Mouse (Mus musculus) cerebellum, postnatal 14 days (tissue): ENCODE results near the gene Reck.

Experiments
- DNase-seq, 2 experiments: peaks; one replicate each; pipeline ENCODE4 v3.0.0; 2021; ENCODE audit warnings: mixed read lengths in 2 of 2

Gene Reck

GRCm38 (mm10) chr4:43875160-43875918, at the start of gene Reck:
Gene Reck (plus strand): TSS chr4:43875530.
- peak; percentile 91 to 92 for DNase-seq

- no peak for DNase-seq
Observed at GRCm38 (mm10) chr4:43828806-43829205, 46.5 kb upstream of the Reck start.

- no peak for DNase-seq
Observed at GRCm38 (mm10) chr4:43832031-43832430, 43.3 kb upstream of the Reck start.

- DNase-seq, result no peak
Observed at GRCm38 (mm10) chr4:43833752-43834151, 41.6 kb upstream of the Reck start.

GRCm38 (mm10) chr4:43834749-43835148, 40.6 kb upstream of the Reck start:
- DNase-seq, result no peak

- DNase-seq, result no peak
Observed at GRCm38 (mm10) chr4:43838326-43838725, 37.0 kb upstream of the Reck start.

GRCm38 (mm10) chr4:43840101-43840500, 35.2 kb upstream of the Reck start, which contains the start of gene Olfr157:
Gene Olfr157 (minus strand): TSS chr4:43840201.
- DNase-seq, result no peak

GRCm38 (mm10) chr4:43851265-43851664, 24.1 kb upstream of the Reck start, which contains the start of gene Olfr155:
Gene Olfr155 (plus strand): TSS chr4:43851565.
- no peak for DNase-seq

- no peak for DNase-seq
Observed at GRCm38 (mm10) chr4:43854101-43854500, 21.2 kb upstream of the Reck start.

GRCm38 (mm10) chr4:43859886-43860285, 15.4 kb upstream of the Reck start:
- DNase-seq, result no peak

GRCm38 (mm10) chr4:43860744-43861519, 14.4 kb upstream of the Reck start:
- peak; percentile 83 to 86 for DNase-seq

- DNase-seq, result no peak
Observed at GRCm38 (mm10) chr4:43863298-43863697, 12.0 kb upstream of the Reck start.

- DNase-seq, result no peak
Observed at GRCm38 (mm10) chr4:43869821-43870220, 5.5 kb upstream of the Reck start.

- DNase-seq, result no peak
Observed at GRCm38 (mm10) chr4:43874501-43874900, 829 bp upstream of the Reck start.

GRCm38 (mm10) chr4:43875919-43876411, 635 bp downstream of the Reck start:
- peak; percentile 35 to 50 for DNase-seq

- no peak for DNase-seq
Observed at GRCm38 (mm10) chr4:43877230-43877629, 1.9 kb downstream of the Reck start.

GRCm38 (mm10) chr4:43878121-43878776, 2.9 kb downstream of the Reck start:
- no peak for DNase-seq

- no peak for DNase-seq
Observed at GRCm38 (mm10) chr4:43879566-43879965, 4.2 kb downstream of the Reck start.

GRCm38 (mm10) chr4:43884196-43884595, 8.9 kb downstream of the Reck start:
- no peak for DNase-seq

- no peak for DNase-seq
Observed at GRCm38 (mm10) chr4:43891247-43891646, 15.9 kb downstream of the Reck start.

- no peak for DNase-seq
Observed at GRCm38 (mm10) chr4:43897209-43897608, 21.9 kb downstream of the Reck start.

- no peak for DNase-seq
Observed at GRCm38 (mm10) chr4:43899197-43899596, 23.9 kb downstream of the Reck start.

GRCm38 (mm10) chr4:43903690-43904089, 28.4 kb downstream of the Reck start:
- no peak for DNase-seq
